Mouse (Mus musculus) erythroblast, adult 5-6 weeks (primary cell): Measurements from ENCODE around the gene Ptprk. TPM values are rescaled to one million over a fixed set of nuclear protein-coding genes. Genes with fewer than 3 reads are reported as not detected.

Experiments used
- ATAC-seq: replicated peaks from 2 replicates; pipeline ENCODE4 v1.8.0; 2016; ENCODE audit warnings: moderate number of reproducible peaks, mild to moderate bottlenecking, moderate TSS enrichment, inconsistent platforms; ENCODE audit not compliant: poor library complexity, low FRiP score, severe bottlenecking
- total RNA-seq, 2 experiments: library from RNA; stranded (forward) in 1 of 2; stranded (reverse) in 1 of 2; fragments of 150-400 nt in 1 of 2; fragments of 200-764, 138-1000 nt in 1 of 2; gene quantifications; 2 replicates each; pipeline versions ENCODE4 v1.2.3 to v1.2.4; 2015 to 2017; ENCODE audit warnings: low replicate concordance in 2 of 2

The Ptprk gene
- not detected in 2 replicates for total RNA-seq (2015; ENCODE audit: low replicate concordance)
- total RNA-seq (2017; ENCODE audit: low replicate concordance) = 0.70 TPM in 1 of 2 replicates, not detected in the other

GRCm38 (mm10) chr10:28074653-28075451 lies at the start of gene Ptprk:
Ptprk (plus strand) TSS chr10:28074820.
- no peak for ATAC-seq

- no peak for ATAC-seq
These were observed 46.8 kb upstream of the Ptprk start for GRCm38 (mm10) chr10:28027791-28028190.

- ATAC-seq = no peak
These were observed 38.2 kb upstream of the Ptprk start for GRCm38 (mm10) chr10:28036456-28036855.

GRCm38 (mm10) chr10:28054764-28055163 lies 19.9 kb upstream of the Ptprk start:
- ATAC-seq = no peak

GRCm38 (mm10) chr10:28059222-28059621 lies 15.4 kb upstream of the Ptprk start:
- ATAC-seq = no peak

GRCm38 (mm10) chr10:28067997-28068396 lies 6.6 kb upstream of the Ptprk start:
- no peak for ATAC-seq

GRCm38 (mm10) chr10:28073991-28074652 lies 498 bp upstream of the Ptprk start:
- ATAC-seq = no peak

GRCm38 (mm10) chr10:28075491-28076035 lies 943 bp downstream of the Ptprk start:
- ATAC-seq = no peak

- no peak for ATAC-seq
These were observed 1.6 kb downstream of the Ptprk start for GRCm38 (mm10) chr10:28076036-28076855.

- ATAC-seq = no peak
These were observed 3.6 kb downstream of the Ptprk start for GRCm38 (mm10) chr10:28078270-28078669.

- no peak for ATAC-seq
These were observed 6.6 kb downstream of the Ptprk start for GRCm38 (mm10) chr10:28081221-28081620.

GRCm38 (mm10) chr10:28083183-28083582 lies 8.6 kb downstream of the Ptprk start:
- no peak for ATAC-seq

GRCm38 (mm10) chr10:28083625-28084024 lies 9.0 kb downstream of the Ptprk start:
- no peak for ATAC-seq

- no peak for ATAC-seq
These were observed 12.7 kb downstream of the Ptprk start for GRCm38 (mm10) chr10:28087341-28087740.

GRCm38 (mm10) chr10:28087749-28088148 lies 13.1 kb downstream of the Ptprk start:
- ATAC-seq = no peak

GRCm38 (mm10) chr10:28096007-28096406 lies 21.4 kb downstream of the Ptprk start:
- ATAC-seq = no peak

GRCm38 (mm10) chr10:28097637-28098036 lies 23.0 kb downstream of the Ptprk start:
- ATAC-seq = no peak

GRCm38 (mm10) chr10:28098923-28099322 lies 24.3 kb downstream of the Ptprk start:
- ATAC-seq = no peak

GRCm38 (mm10) chr10:28103406-28103906 lies 28.8 kb downstream of the Ptprk start:
- ATAC-seq = no peak

GRCm38 (mm10) chr10:28103924-28104323 lies 29.3 kb downstream of the Ptprk start:
- no peak for ATAC-seq
